Comparison of ENCODE assay signal across 12 mouse cellular contexts in genomic region chr16:33871865-33872443, GRCm38 (mm10). TPM values are rescaled to one million over a fixed set of nuclear protein-coding genes. Genes with fewer than 3 reads are reported as not detected.
DNase-seq lines count a peak whose midpoint lies in the region; ATAC-seq and TF ChIP-seq lines count a peak whose summit lies in the region.
"Had no signal": no experiment of that assay in that cellular context is flagged by ENCODE, and none has a peak within 500 bp of the region (broad histone marks: within the 10 kb centered on the region; RNA-seq: fewer than 3 reads in every experiment).

No protein-coding gene starts in this region.

- peaks cover 6% of the 10 kb centered on the region; the same call in 1 of the 2 replicates for H3K36me3 ChIP-seq in heart, postnatal 0 days (replicated peaks; ENCODE audit: control insufficient read depth, insufficient read depth, low read length)
- no peaks in the 10 kb centered on the region for H3K36me3 ChIP-seq in intestine, embryonic 16.5 days (ENCODE audit: control insufficient read depth, insufficient read depth, low read length)
- H3K36me3 ChIP-seq in liver, embryonic 11.5 days (ENCODE audit: control insufficient read depth, insufficient read depth, low read length): no peaks in the 10 kb centered on the region
- H3K36me3 ChIP-seq: neural tube, embryonic 12.5 days had no signal

- ATAC-seq in heart, postnatal 0 days (ENCODE audit: insufficient read depth, low read depth): no peak
- ATAC-seq in intestine, embryonic 16.5 days: peak; percentile 46; the same call in 1 of the 2 replicates
- ATAC-seq in liver, embryonic 11.5 days (replicated peaks; ENCODE audit: low FRiP score): no peak
- ATAC-seq: activated CD4-positive, CD25-positive, alpha-beta regulatory T cell, adult 4 months had no signal

- no peak overlapping the region for H3K4me3 ChIP-seq in heart, postnatal 0 days (ENCODE audit: low read depth, low read length)
- no peak overlapping the region for H3K4me3 ChIP-seq in intestine, embryonic 16.5 days (ENCODE audit: low read length)
- H3K4me3 ChIP-seq in liver, embryonic 11.5 days (ENCODE audit: low read depth, low read length): no peak overlapping the region
- H3K4me3 ChIP-seq: megakaryocyte, embryonic 14.5 days; neural tube, embryonic 12.5 days had no signal

- no peak overlapping the region for H3K4me2 ChIP-seq in heart, postnatal 0 days (ENCODE audit: low read depth, low read length)
- H3K4me2 ChIP-seq in intestine, embryonic 16.5 days (ENCODE audit: low read depth, low read length): peak overlapping the region; percentile 19; the same call in 1 of the 2 replicates
- no peak overlapping the region for H3K4me2 ChIP-seq in liver, embryonic 11.5 days
- H3K4me2 ChIP-seq: neural tube, embryonic 12.5 days had no signal

- WGBS in heart, postnatal 0 days: 52% methylated on average over 14 of the region's 14 CpGs
- WGBS in intestine, embryonic 16.5 days: 54% methylated on average over 14 of the region's 14 CpGs
- 74% methylated on average over 14 of the region's 14 CpGs for WGBS in liver, embryonic 11.5 days

- H3K9me3 ChIP-seq in heart, postnatal 0 days (replicated peaks; ENCODE audit: control insufficient read depth, low read length): no peaks in the 10 kb centered on the region
- no peaks in the 10 kb centered on the region for H3K9me3 ChIP-seq in intestine, embryonic 16.5 days (ENCODE audit: control insufficient read depth, low read length)
- H3K9me3 ChIP-seq in liver, embryonic 11.5 days (ENCODE audit: control insufficient read depth, low read length): no peaks in the 10 kb centered on the region
- H3K9me3 ChIP-seq: megakaryocyte, embryonic 14.5 days; neural tube, embryonic 12.5 days had no signal

- H3K9ac ChIP-seq in heart, postnatal 0 days (replicated peaks; ENCODE audit: low read depth, low read length): no peak overlapping the region; the same call in 1 of the 2 replicates
- H3K9ac ChIP-seq in intestine, embryonic 16.5 days (ENCODE audit: low read depth, low read length): 0 out of 2 replicates have a peak overlapping the region, but pooled peaks have one; percentile 29
- no peak overlapping the region for H3K9ac ChIP-seq in liver, embryonic 11.5 days (ENCODE audit: low read depth, low read length)
- H3K9ac ChIP-seq: neural tube, embryonic 12.5 days had no signal

- H3K4me1 ChIP-seq in heart, postnatal 0 days (ENCODE audit: control insufficient read depth, insufficient read depth): peaks cover 11% of the 10 kb centered on the region
- H3K4me1 ChIP-seq in intestine, embryonic 16.5 days (ENCODE audit: control insufficient read depth, insufficient read depth, low read length): peaks cover 14% of the 10 kb centered on the region
- no peaks in the 10 kb centered on the region for H3K4me1 ChIP-seq in liver, embryonic 11.5 days (replicated peaks; ENCODE audit: control insufficient read depth, insufficient read depth, low read length)
- H3K4me1 ChIP-seq: megakaryocyte, embryonic 14.5 days; neural tube, embryonic 12.5 days had no signal

- TF ChIP-seq CTCF in heart, postnatal 0 days (IDR thresholded peaks at IDR 0.05; ENCODE audit: low read depth): no peak

- no peak for TF ChIP-seq EP300 in heart, postnatal 0 days (IDR thresholded peaks at IDR 0.05; ENCODE audit: low read depth)

- peak overlapping the region; percentile 40; the same call in 1 of the 2 replicates for H3K27ac ChIP-seq in heart, postnatal 0 days (ENCODE audit: low read depth)
- H3K27ac ChIP-seq in intestine, embryonic 16.5 days (ENCODE audit: low read length): no peak overlapping the region
- no peak overlapping the region for H3K27ac ChIP-seq in liver, embryonic 11.5 days (ENCODE audit: low read depth, low read length)
- H3K27ac ChIP-seq: neural tube, embryonic 12.5 days had no signal

- no peak for DNase-seq in heart, postnatal 0 days (ENCODE audit: low spot score)
- no peak for DNase-seq in heart, adult 8-10 months (ENCODE audit: low spot score)
- peak; percentile 41 for DNase-seq in urinary bladder, adult 2 months (ENCODE audit: low spot score)
- DNase-seq in urinary bladder, postnatal 10 days (ENCODE audit: low spot score): no peak
- peak; percentile 50 to 57 for DNase-seq in urinary bladder, postnatal 36 days (ENCODE audit: low spot score in 2 of 2)
- DNase-seq in liver, embryonic 11.5 days (ENCODE audit: low spot score): no peak
- DNase-seq in layer of hippocampus, postnatal 14 days (ENCODE audit: low spot score in 2 of 2): no peak
- DNase-seq: liver had no signal

- no peaks in the 10 kb centered on the region for H3K27me3 ChIP-seq in heart, postnatal 0 days (ENCODE audit: control insufficient read depth, insufficient read depth, low read length)
- H3K27me3 ChIP-seq in intestine, embryonic 16.5 days (replicated peaks; ENCODE audit: control insufficient read depth, insufficient read depth, low read length): no peaks in the 10 kb centered on the region
- H3K27me3 ChIP-seq in liver, embryonic 11.5 days (replicated peaks; ENCODE audit: control insufficient read depth, insufficient read depth, low read length): no peaks in the 10 kb centered on the region
- H3K27me3 ChIP-seq: neural tube, embryonic 12.5 days had no signal

RNA-seq across cellular contexts. Expression of gene Itgb5, which starts 42.5 kb away (rescaled TPM):
- total RNA-seq in heart, postnatal 0 days (2014; rRNA removed; ENCODE audit: low replicate concordance): 116 and 134 TPM in 2 replicates
- polyA plus RNA-seq in heart, postnatal 0 days (2015; fragmentation: Nextera tagmentation; extraction: Ambion mirVana): 33.4 and 35.6 TPM in 2 replicates
- 100 to 1,000 TPM in 1 of 4 experiments, 10 to 100 TPM in 3; 87.6 to 103 (median 91.3) TPM for total RNA-seq in heart, adult 8-10 months (2022)
- polyA plus RNA-seq in urinary bladder, adult 2 months (2012; rRNA removed): 79.7 and 98.3 TPM in 2 replicates
- polyA plus RNA-seq in intestine, embryonic 16.5 days (2015; fragmentation: Nextera tagmentation; extraction: Ambion mirVana): 6.6 and 9.3 TPM in 2 replicates
- polyA plus RNA-seq in liver, embryonic 11.5 days (2014; fragmentation: Nextera tagmentation; extraction: Ambion mirVana): 24.8 and 25.0 TPM in 2 replicates
- 10 to 100 TPM; 35.0 to 36.5 TPM for total RNA-seq in layer of hippocampus, postnatal 14 days (2021)

Comparison
In these comparisons a context has a peak if more than half of its experiments do, and no peak if none do; other contexts are left out.
1. DNase-seq: peak in urinary bladder, adult 2 months (single experiment) and urinary bladder, postnatal 36 days (2 of 2); none in heart, postnatal 0 days (single experiment), heart, adult 8-10 months (single experiment), urinary bladder, postnatal 10 days (single experiment), liver, embryonic 11.5 days (single experiment) and layer of hippocampus, postnatal 14 days (0 of 2).